Mouse (Mus musculus): Measurements from ENCODE around the gene Gm498.

Gene Gm498

GRCm38 (mm10) chr7:143891146-143891545 lies 24.5 kb downstream of the Gm498 start:
- no peak for DNase-seq (ENCODE audit: low spot score in 2 of 2)

GRCm38 (mm10) chr7:143892361-143892760 lies 25.7 kb downstream of the Gm498 start:
- DNase-seq (ENCODE audit: low spot score in 2 of 2) = no peak

GRCm38 (mm10) chr7:143900667-143901066 lies 34.0 kb downstream of the Gm498 start:
- DNase-seq (ENCODE audit: low spot score in 2 of 2) = no peak

GRCm38 (mm10) chr7:143905176-143905575 lies 38.5 kb downstream of the Gm498 start:
- DNase-seq (ENCODE audit: low spot score in 2 of 2) = no peak

GRCm38 (mm10) chr7:143905606-143906005 lies 39.0 kb downstream of the Gm498 start:
- DNase-seq (ENCODE audit: low spot score in 2 of 2) = peak; percentile 21 to 29

GRCm38 (mm10) chr7:143913611-143914010 lies 47.0 kb downstream of the Gm498 start:
- no peak for DNase-seq (ENCODE audit: low spot score in 2 of 2)

GRCm38 (mm10) chr7:143919031-143919679 lies 52.5 kb downstream of the Gm498 start:
- DNase-seq (ENCODE audit: low spot score in 2 of 2) = no peak

GRCm38 (mm10) chr7:143929899-143930298 lies 63.3 kb downstream of the Gm498 start:
- no peak for DNase-seq (ENCODE audit: low spot score in 2 of 2)

GRCm38 (mm10) chr7:143938647-143939046 lies 72.0 kb downstream of the Gm498 start:
- no peak for DNase-seq (ENCODE audit: low spot score in 2 of 2)

- no peak for DNase-seq (ENCODE audit: low spot score in 2 of 2)
Observed at GRCm38 (mm10) chr7:143939476-143939875, 72.8 kb downstream of the Gm498 start.

- peak in 1 of 2 experiments; percentile 18 for DNase-seq (ENCODE audit: low spot score in 2 of 2)
Observed at GRCm38 (mm10) chr7:143942941-143943691, 76.5 kb downstream of the Gm498 start.

- no peak for DNase-seq (ENCODE audit: low spot score in 2 of 2)
Observed at GRCm38 (mm10) chr7:143944421-143944980, 77.9 kb downstream of the Gm498 start.
